Mouse (Mus musculus): ENCODE results near the gene Trp53rkb. TPM values are rescaled to one million over a fixed set of nuclear protein-coding genes. Genes with fewer than 3 reads are reported as not detected.

The Trp53rkb gene
- total and polyA plus RNA-seq, 3 experiments = 7.0 to 9.1 (median 7.1) TPM

DNA sequence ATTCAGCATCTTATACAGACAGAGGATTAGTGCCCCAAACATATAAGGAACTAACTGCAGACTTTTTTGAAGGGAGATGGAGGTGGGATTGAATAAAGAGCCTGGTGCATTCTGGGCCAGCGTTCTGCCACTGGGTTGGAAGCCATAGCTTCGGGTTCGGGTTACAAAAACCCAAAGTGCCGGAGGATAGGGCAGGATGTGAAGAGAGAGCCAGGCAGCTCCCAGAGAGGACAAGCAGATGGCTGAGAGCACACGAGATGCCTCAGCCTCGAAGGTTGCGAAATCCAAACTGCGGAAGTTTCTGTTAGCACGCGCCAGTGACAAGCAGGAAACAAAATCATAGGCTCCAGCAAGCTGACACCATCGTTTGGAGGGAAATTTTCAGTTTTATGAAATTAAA, 20.9 kb upstream of the Trp53rkb start:
- DNase-seq (ENCODE audit: extremely low read depth) = no peak
- in situ Hi-C loops (cut with MboI; ENCODE audit: low pct_ligation_motif_present, low pct_unique_long_range_greater_than_20kb, low sequenced_read_pairs) = loop anchor here (5.0 kb wide), 1 partner anchor 54 kb away; no protein-coding TSS in a partner anchor
- H3K4me3 ChIP-seq (replicated peaks in 1 of 3; ENCODE audit: low read depth in 2 of 3, low read length in 2 of 3, poor library complexity in 1 of 3) = no peak overlapping the region
- TF ChIP-seq ZNF384 (IDR thresholded peaks at IDR 0.05; ENCODE audit: low read depth, low read length) (no peak), HCFC1 (IDR thresholded peaks at IDR 0.05; ENCODE audit: low read depth, low read length) (no peak), ZKSCAN1 (IDR thresholded peaks at IDR 0.05; ENCODE audit: borderline replicate concordance, low read depth, low read length) (no peak), TBP (conservative IDR thresholded peaks at IDR 0.05; ENCODE audit: low read depth, low read length) (no peak), POLR2A (IDR thresholded peaks at IDR 0.05; ENCODE audit: low read depth, low read length) (no peak), CHD2 (IDR thresholded peaks at IDR 0.05; ENCODE audit: low read length) (no peak), NRF1 (IDR thresholded peaks at IDR 0.05; ENCODE audit: low read depth, low read length) (no peak), ELF1 (IDR thresholded peaks at IDR 0.05; ENCODE audit: low read depth, low read length) (no peak), RAD21 (IDR thresholded peaks at IDR 0.05; ENCODE audit: low read depth, low read length) (no peak), ETS1 (conservative IDR thresholded peaks at IDR 0.05; ENCODE audit: low read depth, low read length) (no peak), CTCF (conservative IDR thresholded peaks at IDR 0.05 in 1 of 2, IDR thresholded peaks at IDR 0.05 in 1 of 2; ENCODE audit: low read depth in 2 of 2, low read length in 2 of 2) (no peak)
- H3K79me2 ChIP-seq (replicated peaks; ENCODE audit: control insufficient read depth, extremely low read depth, insufficient read depth, poor library complexity, severe bottlenecking) = no peaks in the 10 kb centered on the region
- dilution Hi-C loops (cut with MboI; ENCODE audit: extremely low pct_ligation_motif_present, extremely low pct_unique_long_range_greater_than_20kb, low sequenced_read_pairs) = no loop called here
- no peak overlapping the region for H3K27ac ChIP-seq (ENCODE audit: insufficient read depth, low read depth)
- H3K36me3 ChIP-seq (replicated peaks in 1 of 2; ENCODE audit: control insufficient read depth in 1 of 2, insufficient read depth in 1 of 2, low read length in 1 of 2) = no peaks in the 10 kb centered on the region
- H3K4me2 ChIP-seq (ENCODE audit: insufficient read depth, low read depth, poor library complexity, severe bottlenecking) = no peak overlapping the region
- no peaks in the 10 kb centered on the region for H3K27me3 ChIP-seq (replicated peaks)
- no peaks in the 10 kb centered on the region for H3K9me3 ChIP-seq (replicated peaks; ENCODE audit: low read length)
- H3K9ac ChIP-seq (ENCODE audit: insufficient read depth, low read depth) = no peak overlapping the region
- H3K4me1 ChIP-seq (ENCODE audit: control insufficient read depth in 1 of 2, insufficient read depth in 2 of 2) = peaks cover 2 to 25% of the 10 kb centered on the region in 2 experiments; a peak in 3 of 4 replicates

DNA sequence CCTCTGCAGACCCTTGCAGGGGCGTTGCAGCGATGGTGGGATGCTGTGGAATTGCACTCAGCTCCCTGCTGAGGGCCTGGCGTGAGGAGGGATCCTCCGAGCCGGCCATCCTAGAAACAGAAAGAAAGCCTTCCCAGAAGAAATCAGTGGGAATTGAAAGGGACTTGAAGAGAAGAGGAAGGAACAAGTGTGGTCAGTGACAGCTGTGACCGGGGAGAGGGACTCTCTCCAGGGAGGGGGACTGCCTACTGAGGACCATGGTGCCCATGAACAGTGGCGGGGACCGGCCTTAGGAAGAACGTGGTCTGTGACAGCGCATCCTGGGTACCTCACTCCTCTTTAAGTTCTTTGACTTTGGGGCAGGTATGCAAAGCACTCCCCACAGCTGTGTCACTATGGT, 18.7 kb upstream of the Trp53rkb start:
- H3K4me3 ChIP-seq (replicated peaks in 1 of 3; ENCODE audit: low read depth in 2 of 3, low read length in 2 of 3, poor library complexity in 1 of 3) = no peak overlapping the region
- no peaks in the 10 kb centered on the region for H3K79me2 ChIP-seq (replicated peaks; ENCODE audit: control insufficient read depth, extremely low read depth, insufficient read depth, poor library complexity, severe bottlenecking)
- in situ Hi-C loops (cut with MboI; ENCODE audit: low pct_ligation_motif_present, low pct_unique_long_range_greater_than_20kb, low sequenced_read_pairs) (loop anchor here (5.0 kb wide), 1 partner anchor 56 kb away; no protein-coding TSS in a partner anchor), dilution Hi-C loops (cut with MboI; ENCODE audit: extremely low pct_ligation_motif_present, extremely low pct_unique_long_range_greater_than_20kb, low sequenced_read_pairs) (no loop called here)
- TF ChIP-seq TBP (conservative IDR thresholded peaks at IDR 0.05; ENCODE audit: low read depth, low read length) = no peak
- no peak for TF ChIP-seq ELF1 (IDR thresholded peaks at IDR 0.05; ENCODE audit: low read depth, low read length)
- no peak for TF ChIP-seq POLR2AphosphoS2 (IDR thresholded peaks at IDR 0.05; ENCODE audit: low read depth, low read length)
- no peak for TF ChIP-seq SMC3 (IDR thresholded peaks at IDR 0.05; ENCODE audit: low read depth, low read length)
- no peak for TF ChIP-seq TCF12 (IDR thresholded peaks at IDR 0.05; ENCODE audit: low read depth, low read length)
- TF ChIP-seq JUND (conservative IDR thresholded peaks at IDR 0.05; ENCODE audit: low read depth, low read length) = no peak
- TF ChIP-seq RAD21 (IDR thresholded peaks at IDR 0.05; ENCODE audit: low read depth, low read length) = no peak
- no peak for TF ChIP-seq ETS1 (conservative IDR thresholded peaks at IDR 0.05; ENCODE audit: low read depth, low read length)
- TF ChIP-seq SIN3A (IDR thresholded peaks at IDR 0.05; ENCODE audit: low read length) = no peak
- TF ChIP-seq CTCF (conservative IDR thresholded peaks at IDR 0.05 in 1 of 2, IDR thresholded peaks at IDR 0.05 in 1 of 2; ENCODE audit: low read depth in 2 of 2, low read length in 2 of 2) = no peak
- TF ChIP-seq E2F4 (IDR thresholded peaks at IDR 0.05; ENCODE audit: insufficient replicate concordance, low read depth, low read length) = no peak
- peaks cover 2 to 25% of the 10 kb centered on the region in 2 experiments; a peak in 3 of 4 replicates for H3K4me1 ChIP-seq (ENCODE audit: control insufficient read depth in 1 of 2, insufficient read depth in 2 of 2)
- H3K4me2 ChIP-seq (ENCODE audit: insufficient read depth, low read depth, poor library complexity, severe bottlenecking) = no peak overlapping the region
- no peaks in the 10 kb centered on the region for H3K36me3 ChIP-seq (replicated peaks in 1 of 2; ENCODE audit: control insufficient read depth in 1 of 2, insufficient read depth in 1 of 2, low read length in 1 of 2)
- no peaks in the 10 kb centered on the region for H3K27me3 ChIP-seq (replicated peaks)
- H3K9ac ChIP-seq (ENCODE audit: insufficient read depth, low read depth) = no peak overlapping the region
- no peaks in the 10 kb centered on the region for H3K9me3 ChIP-seq (replicated peaks; ENCODE audit: low read length)
- H3K27ac ChIP-seq (ENCODE audit: insufficient read depth, low read depth) = no peak overlapping the region
- DNase-seq (ENCODE audit: extremely low read depth) = no peak

Data from CH12.LX (cell line).